Mouse (Mus musculus) adrenal gland, postnatal 36 days (tissue): ENCODE results near the gene Rab1b. TPM values are rescaled to one million over a fixed set of nuclear protein-coding genes. Genes with fewer than 3 reads are reported as not detected.

Experiments
- DNase-seq, 2 experiments: peaks; one replicate each; pipeline ENCODE4 v3.0.0; 2021; ENCODE audit warnings: mixed read lengths in 1 of 2
- total RNA-seq, 2 experiments: library from RNA; stranded (reverse); gene quantifications; 2 replicates each; pipeline ENCODE4 v1.2.3; 2021

The Rab1b gene
- total RNA-seq, 2 experiments from 2014 or later: 165 to 190 TPM

- peak; percentile 48 to 55 for DNase-seq
These were observed 55.8 kb downstream of the Rab1b start for GRCm38 (mm10) chr19:5051031-5051430.

GRCm38 (mm10) chr19:5050047-5050905 is 56.6 kb downstream of the Rab1b start, which contains the start of gene Rin1:
Gene Rin1 (plus strand): TSS chr19:5050481.
- DNase-seq: peak; percentile 69 to 71

GRCm38 (mm10) chr19:5049325-5049724 is 57.5 kb downstream of the Rab1b start:
- no peak for DNase-seq

Other genes with a start within 250 kb of the Rab1b start
- under 1 TPM; 0.53 to 0.66 TPM for gene Actn3, start 229.2 kb downstream of the Rab1b start, total RNA-seq
- gene Zdhhc24, start 228.4 kb downstream of the Rab1b start, total RNA-seq: 10 to 100 TPM; 21.3 to 21.9 TPM
- gene Bbs1, start 200.4 kb downstream of the Rab1b start, total RNA-seq: 1 to 10 TPM; 9.1 to 9.2 TPM
- 100 to 1,000 TPM in 1 of 2 experiments, 10 to 100 TPM in 1; 86.1 to 110 TPM for gene Dpp3, start 178.8 kb downstream of the Rab1b start, total RNA-seq
- gene Peli3, start 163.9 kb downstream of the Rab1b start, total RNA-seq: 1 to 10 TPM; 7.7 to 8.2 TPM
- 10 to 100 TPM; 56.7 to 59.1 TPM for gene Mrpl11, start 144.9 kb downstream of the Rab1b start, total RNA-seq
- under 1 TPM; 0.20 to 0.40 TPM for gene Npas4, start 116.8 kb downstream of the Rab1b start, total RNA-seq
- gene Slc29a2, start 83.2 kb downstream of the Rab1b start, total RNA-seq: 1 to 10 TPM; 4.5 to 5.3 TPM
- gene B4gat1, start 68.2 kb downstream of the Rab1b start, total RNA-seq: 10 to 100 TPM; 27.8 to 43.5 TPM
- 1 to 10 TPM in 1 of 2 experiments, under 1 TPM in 1; 0.99 to 2.3 TPM for gene AC124502.3, start 68.2 kb downstream of the Rab1b start, total RNA-seq
- gene Brms1, start 65.7 kb downstream of the Rab1b start, total RNA-seq: 10 to 100 TPM; 26.7 to 29.9 TPM
- 1 to 10 TPM; 3.5 to 3.6 TPM for gene Rin1, start 56.6 kb downstream of the Rab1b start, total RNA-seq
- gene Cd248, start 39.0 kb downstream of the Rab1b start, total RNA-seq: 10 to 100 TPM; 13.7 to 21.2 TPM
- 1 to 10 TPM; 1.7 TPM for gene Tmem151a, start 21.5 kb downstream of the Rab1b start, total RNA-seq
- 10 to 100 TPM; 70.6 to 73.8 TPM for gene Yif1a, start 18.5 kb downstream of the Rab1b start, total RNA-seq
- gene Cnih2, start 8.6 kb downstream of the Rab1b start, total RNA-seq: 1 to 10 TPM; 1.2 to 1.4 TPM
- gene Klc2, start 11.5 kb upstream of the Rab1b start, total RNA-seq: 10 to 100 TPM; 44.3 to 48.4 TPM
- gene Pacs1, start 166.0 kb upstream of the Rab1b start, total RNA-seq: 10 to 100 TPM; 15.6 to 23.6 TPM
- 100 to 1,000 TPM; 165 to 171 TPM for gene Sf3b2, start 188.4 kb upstream of the Rab1b start, total RNA-seq
- gene Gal3st3, start 191.3 kb upstream of the Rab1b start, total RNA-seq: not detected
- gene Catsper1, start 228.7 kb upstream of the Rab1b start, total RNA-seq: not detected
- gene Cst6, start 242.5 kb upstream of the Rab1b start, total RNA-seq: 1 to 10 TPM; 2.1 to 2.5 TPM